Mouse (Mus musculus): Measurements from ENCODE around the gene Tut1.

The Tut1 gene

GRCm38 (mm10) chr19:8953135-8954039 is at the start of gene Tut1:
Tut1 (plus strand) TSS chr19:8953847.
- peak; percentile 82 for DNase-seq (ENCODE audit: low spot score)

DNA sequence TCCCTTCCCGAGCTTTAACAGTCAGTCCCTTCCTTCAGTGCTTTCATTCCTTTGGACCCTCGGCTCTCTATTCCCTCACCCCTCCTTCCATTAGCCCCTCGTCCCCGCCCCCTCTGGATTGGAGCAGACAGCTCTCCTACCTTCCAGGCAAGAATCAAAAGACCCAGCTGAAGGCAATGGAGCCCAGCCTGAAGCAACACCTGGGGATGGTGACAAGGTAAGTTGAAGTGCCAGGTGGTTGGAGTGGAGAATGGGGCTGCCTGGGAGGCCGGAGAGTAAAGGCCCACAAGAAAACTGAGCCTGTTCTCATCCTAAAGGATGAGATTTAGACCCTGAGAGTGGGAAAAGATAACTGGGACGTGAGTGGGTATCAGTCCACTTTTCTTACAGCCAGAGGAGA is 45.1 kb upstream of the Tut1 start:
- DNase-seq (ENCODE audit: low spot score): no peak

DNA sequence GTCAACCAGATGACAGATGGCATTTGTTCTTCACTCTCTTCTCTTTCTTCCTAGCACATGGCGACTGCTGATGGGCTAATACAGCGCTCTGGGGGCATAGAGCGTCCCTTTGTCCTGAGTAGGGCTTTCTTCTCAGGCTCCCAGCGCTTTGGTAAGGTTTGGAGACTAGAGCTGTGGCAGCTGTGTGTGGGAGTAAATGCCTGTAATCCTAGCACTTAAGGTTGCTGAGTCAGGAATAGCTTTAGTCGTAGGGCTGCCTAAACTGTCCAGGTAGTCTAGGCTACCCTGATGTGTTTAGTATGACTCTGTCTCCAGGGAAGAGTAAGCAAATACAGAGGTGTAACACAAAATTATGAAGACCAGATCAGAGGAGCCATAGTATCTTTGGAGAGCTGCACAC is 41.8 kb upstream of the Tut1 start:
- DNase-seq (ENCODE audit: low spot score): no peak

DNA sequence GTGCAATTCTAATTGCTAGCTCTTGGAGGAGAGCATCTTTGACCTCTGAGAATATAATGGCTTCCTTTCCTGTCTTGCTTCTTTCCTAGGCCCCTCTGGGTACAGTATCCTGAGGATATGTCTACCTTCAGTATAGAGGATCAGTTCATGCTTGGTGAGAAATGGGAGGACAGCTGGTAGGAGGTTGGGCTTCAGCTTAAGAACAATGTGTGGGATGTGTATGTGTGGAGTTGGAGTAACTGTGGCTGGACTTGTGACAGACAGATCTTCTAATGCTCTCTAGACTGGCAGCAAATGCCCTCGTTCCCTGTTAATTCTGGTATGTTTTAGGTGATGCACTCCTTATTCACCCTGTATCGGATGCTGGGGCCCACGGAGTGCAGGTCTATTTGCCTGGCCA is 39.4 kb upstream of the Tut1 start:
- no peak for DNase-seq (ENCODE audit: low spot score)

- DNase-seq (ENCODE audit: low spot score): no peak
These were observed 34.6 kb upstream of the Tut1 start for GRCm38 (mm10) chr19:8919000-8919399.

GRCm38 (mm10) chr19:8919684-8920072 is 34.0 kb upstream of the Tut1 start:
- DNase-seq (ENCODE audit: low spot score): no peak

GRCm38 (mm10) chr19:8920073-8920736 is 33.4 kb upstream of the Tut1 start, which contains the start of gene B3gat3:
B3gat3 (plus strand) TSS chr19:8920374.
- peak; percentile 94 for DNase-seq (ENCODE audit: low spot score)

- DNase-seq (ENCODE audit: low spot score): no peak
These were observed 32.8 kb upstream of the Tut1 start for GRCm38 (mm10) chr19:8920836-8921291.

- DNase-seq (ENCODE audit: low spot score): no peak
These were observed 31.9 kb upstream of the Tut1 start for GRCm38 (mm10) chr19:8921741-8922140.

- no peak for DNase-seq (ENCODE audit: low spot score)
These were observed 26.9 kb upstream of the Tut1 start for GRCm38 (mm10) chr19:8926766-8927165.

- DNase-seq (ENCODE audit: low spot score): no peak
These were observed 25.6 kb upstream of the Tut1 start for GRCm38 (mm10) chr19:8927891-8928525.

- no peak for DNase-seq (ENCODE audit: low spot score)
These were observed 24.9 kb upstream of the Tut1 start for GRCm38 (mm10) chr19:8928689-8929223.

DNA sequence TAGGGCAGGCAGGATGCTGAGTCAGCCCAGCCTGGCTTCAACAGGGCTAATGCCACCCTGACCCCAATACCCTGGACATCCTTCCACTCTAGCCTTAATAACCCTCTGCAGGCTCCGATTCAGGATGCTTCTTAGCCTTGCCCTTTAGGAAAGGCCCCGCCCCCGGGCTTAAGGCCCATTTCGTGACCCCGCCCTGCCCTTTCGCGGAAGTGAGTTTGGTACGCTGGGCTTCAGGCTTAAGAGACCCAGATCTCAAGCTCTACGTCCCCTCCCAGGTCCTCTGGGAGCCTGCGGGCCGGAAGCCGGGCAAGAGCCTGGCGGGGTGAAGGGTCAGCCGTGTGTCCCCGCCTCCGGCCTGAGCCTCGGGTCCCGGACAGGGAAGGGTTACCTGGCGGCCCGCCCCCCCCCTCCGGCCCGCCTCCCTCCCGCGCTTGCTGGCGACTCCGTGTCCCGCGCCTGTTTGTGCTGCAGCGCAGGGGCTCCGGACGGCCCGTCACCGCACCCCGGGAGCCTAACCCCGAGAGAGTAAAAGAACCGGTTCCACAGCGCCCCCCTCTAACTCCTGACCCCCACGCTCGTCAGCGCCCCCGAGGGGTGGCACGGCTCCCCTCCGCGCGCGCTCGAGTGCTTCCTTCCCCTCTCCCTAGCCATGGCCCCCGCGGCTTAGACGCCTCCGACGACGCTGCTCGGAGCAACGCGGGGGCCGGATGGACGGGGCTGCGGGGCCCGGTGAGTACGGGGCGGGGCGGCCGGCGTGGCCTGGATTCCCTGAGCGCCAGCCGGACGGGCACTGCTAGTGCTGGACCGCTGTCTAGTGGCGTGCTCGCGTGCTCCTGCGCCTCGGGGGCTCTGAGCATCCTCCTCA is 24.2 kb upstream of the Tut1 start, which contains the start of the genes Rom1 and Eml3:
Gene Rom1 (minus strand): TSS at position 133 of the 865 bp plus-strand sequence.
Gene Eml3 (plus strand): TSS at position 329 of the 865 bp plus-strand sequence.
- peak; percentile 87 for DNase-seq (ENCODE audit: low spot score)

DNA sequence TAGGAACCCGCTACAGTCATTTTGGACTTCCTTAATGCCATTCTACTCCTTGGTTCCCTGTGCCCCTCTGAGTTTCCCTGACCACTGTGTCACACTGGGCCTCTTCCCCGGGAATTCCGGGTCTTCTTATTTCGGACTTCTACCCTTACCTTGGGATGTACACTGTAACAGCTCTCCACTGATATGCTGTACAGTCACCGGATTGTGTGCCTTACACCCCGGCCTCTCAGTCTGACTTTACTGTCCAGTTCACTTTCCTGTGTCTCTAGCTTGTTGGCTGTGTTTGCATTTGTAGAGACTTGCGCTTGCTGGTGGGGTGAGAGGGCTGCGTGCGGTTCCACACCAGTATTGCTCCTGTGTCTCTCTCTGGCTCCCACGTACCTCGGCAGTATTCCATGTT is 23.5 kb upstream of the Tut1 start:
- no peak for DNase-seq (ENCODE audit: low spot score)

GRCm38 (mm10) chr19:8930771-8931170 is 22.9 kb upstream of the Tut1 start:
- no peak for DNase-seq (ENCODE audit: low spot score)

- DNase-seq (ENCODE audit: low spot score): no peak
These were observed 16.9 kb upstream of the Tut1 start for GRCm38 (mm10) chr19:8936736-8937135.

DNA sequence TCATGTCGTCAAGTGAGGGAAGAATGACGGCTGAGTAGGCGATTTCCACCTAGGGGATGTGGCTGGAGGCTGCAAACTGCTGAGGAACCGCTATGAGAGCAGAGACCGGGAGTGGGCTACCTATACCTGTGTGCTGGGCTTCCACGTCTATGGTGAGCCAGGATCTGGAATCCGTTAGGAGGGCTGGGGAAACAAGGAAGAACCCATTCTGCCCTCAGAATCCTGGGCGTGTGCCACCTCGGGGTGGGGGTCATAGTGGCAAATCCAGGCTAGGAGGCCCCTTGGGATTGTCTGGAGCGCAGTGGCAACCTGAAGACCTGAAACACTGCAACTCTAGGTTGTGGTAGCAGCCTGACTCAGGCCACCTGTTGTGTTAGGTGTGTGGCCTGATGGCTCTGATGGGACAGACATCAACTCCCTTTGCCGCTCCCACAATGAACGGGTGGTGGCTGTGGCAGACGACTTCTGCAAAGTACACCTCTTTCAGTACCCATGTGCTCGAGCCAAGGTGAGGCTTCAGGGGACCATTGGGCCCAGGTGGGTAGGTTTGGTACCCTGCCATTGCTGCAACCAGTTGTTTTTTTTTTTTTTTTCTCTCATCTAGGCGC is 13.0 kb upstream of the Tut1 start:
- DNase-seq (ENCODE audit: low spot score): no peak

DNA sequence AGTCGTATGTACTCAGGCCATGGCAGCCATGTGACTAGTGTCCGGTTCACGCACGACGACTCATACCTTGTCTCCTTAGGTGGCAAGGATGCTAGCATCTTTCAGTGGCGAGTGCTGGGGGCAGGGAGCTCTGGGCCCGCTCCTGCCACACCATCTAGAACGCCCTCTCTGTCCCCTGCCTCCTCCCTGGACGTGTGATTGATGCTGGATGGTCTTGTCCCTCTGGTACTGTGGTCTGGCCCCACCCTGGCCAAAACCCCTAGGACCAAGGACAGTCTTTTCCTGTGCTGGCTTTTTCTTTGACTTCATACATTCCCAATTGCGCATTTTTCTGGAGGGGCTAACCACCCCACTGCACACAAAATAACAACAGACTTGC is 12.5 kb upstream of the Tut1 start:
- DNase-seq (ENCODE audit: low spot score): no peak

DNA sequence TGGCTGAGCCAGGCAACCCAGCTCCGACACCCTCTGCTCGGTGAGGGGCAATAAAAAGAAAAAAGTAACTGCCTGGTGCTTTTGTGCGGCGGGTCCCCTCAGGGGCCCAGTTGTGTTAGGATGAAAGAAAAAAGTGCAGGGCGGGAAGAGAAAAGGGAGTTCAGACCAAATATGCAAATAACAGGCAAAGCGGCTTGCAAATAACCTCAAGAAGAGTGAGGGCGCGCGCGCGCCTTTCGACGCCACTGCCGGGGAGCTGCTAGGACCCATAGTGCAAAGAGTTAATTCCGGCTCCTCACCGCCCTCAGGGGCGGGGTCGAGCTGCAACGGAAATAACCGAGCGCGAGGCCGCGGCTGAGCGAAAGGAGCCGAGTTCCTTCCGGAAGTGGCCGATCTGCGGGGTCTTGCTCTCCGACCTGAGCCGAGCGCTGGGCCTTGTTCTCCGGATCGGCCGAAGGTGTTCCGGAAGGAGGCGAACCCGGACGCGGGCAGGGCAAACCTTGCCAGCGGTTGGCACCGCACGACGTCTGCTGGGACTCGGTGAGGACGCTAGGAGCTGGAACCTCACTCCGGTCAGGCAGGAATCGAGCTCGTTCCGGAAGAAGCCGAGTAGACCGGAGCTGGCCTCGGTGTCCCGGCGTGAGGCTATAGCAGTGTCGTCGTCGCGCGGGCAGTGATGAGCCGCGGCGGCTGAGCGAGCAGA is 12.0 kb upstream of the Tut1 start, which contains the start of gene Mta2:
Gene Mta2 (plus strand): TSS at position 361 of the 703 bp plus-strand sequence.
- peak; percentile 96 for DNase-seq (ENCODE audit: low spot score)
